Mouse (Mus musculus): ENCODE measurements around the gene Pde1c. TPM values are rescaled to one million over a fixed set of nuclear protein-coding genes. Genes with fewer than 3 reads are reported as not detected.
A peak's percentile ranks its signal among the peaks of the same experiment; 100 is the strongest.

Gene Pde1c
- polyA plus RNA-seq, 1 experiment from 2014 or later: 0.97 TPM

DNA sequence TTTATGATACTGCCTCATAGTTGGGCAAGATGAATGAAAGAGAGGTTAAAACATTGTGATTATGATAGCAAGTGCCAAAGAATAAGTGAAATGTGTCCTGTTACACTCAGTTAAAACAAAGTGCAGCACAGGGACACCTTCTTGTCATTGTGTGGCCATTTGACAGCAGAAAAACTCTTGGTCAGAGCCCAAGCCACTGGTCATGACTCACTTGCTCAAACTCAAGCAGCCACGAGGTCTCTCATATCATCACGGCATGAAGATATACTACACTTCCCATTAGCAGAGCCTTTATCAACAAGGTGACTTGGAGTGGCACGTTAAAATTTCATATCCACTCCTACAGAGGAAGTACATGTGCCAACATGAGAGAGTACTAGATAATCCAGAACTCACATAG is 209.8 kb downstream of the Pde1c start:
- no peak overlapping the region for H3K4me2 ChIP-seq (replicated peaks; ENCODE audit: low read depth, low read length)
- H3K27me3 ChIP-seq (ENCODE audit: insufficient read depth, low read length): peaks cover 6% of the 10 kb centered on the region; the same call in 1 of the 2 replicates
- H3K27ac ChIP-seq (ENCODE audit: low read length): no peak overlapping the region
- no peak overlapping the region for H3K4me3 ChIP-seq (ENCODE audit: low read length)
- 63% methylated on average over 3 of the region's 3 CpGs for WGBS
- no peak for ATAC-seq (ENCODE audit: low FRiP score, low TSS enrichment)
- no peak overlapping the region for H3K9ac ChIP-seq (replicated peaks; ENCODE audit: low read length)
- 0 out of 2 replicates have a peak, but pooled peaks cover 8% of the 10 kb centered on the region for H3K4me1 ChIP-seq (ENCODE audit: insufficient read depth, low read length)
- no peaks in the 10 kb centered on the region for H3K9me3 ChIP-seq (ENCODE audit: low read length)
- H3K36me3 ChIP-seq (ENCODE audit: insufficient read depth, low read length): no peaks in the 10 kb centered on the region

DNA sequence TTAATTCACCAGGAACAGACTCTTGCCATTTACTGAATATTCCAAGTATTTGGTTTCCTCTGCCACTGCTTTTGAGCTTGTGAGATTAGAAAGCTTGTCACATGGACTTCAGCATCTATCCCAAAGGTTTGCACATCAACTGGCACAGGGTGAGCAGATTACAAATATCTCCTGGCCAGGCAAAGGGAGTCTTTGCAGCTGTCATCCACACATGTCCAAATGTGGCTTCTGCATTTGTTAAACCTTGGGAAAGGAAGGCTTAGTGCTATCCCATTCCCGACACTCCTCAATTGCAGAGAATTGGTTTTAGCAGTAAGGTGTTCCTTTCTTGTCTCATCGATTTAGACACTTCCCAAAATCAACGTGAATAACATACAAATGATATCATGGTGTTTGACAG is 221.7 kb downstream of the Pde1c start:
- Histone ChIP-seq H3K27me3 (ENCODE audit: insufficient read depth, low read length) (no peaks in the 10 kb centered on the region), H3K27ac (ENCODE audit: low read length) (no peak overlapping the region), H3K4me3 (ENCODE audit: low read length) (no peak overlapping the region), H3K9ac (replicated peaks; ENCODE audit: low read length) (no peak overlapping the region), H3K9me3 (ENCODE audit: low read length) (no peaks in the 10 kb centered on the region), H3K36me3 (ENCODE audit: insufficient read depth, low read length) (no peaks in the 10 kb centered on the region), H3K4me1 (ENCODE audit: insufficient read depth, low read length) (no peaks in the 10 kb centered on the region), H3K4me2 (replicated peaks; ENCODE audit: low read depth, low read length) (no peak overlapping the region)
- no peak for ATAC-seq (ENCODE audit: low FRiP score, low TSS enrichment)
- 88% methylated on average over 3 of the region's 3 CpGs for WGBS

DNA sequence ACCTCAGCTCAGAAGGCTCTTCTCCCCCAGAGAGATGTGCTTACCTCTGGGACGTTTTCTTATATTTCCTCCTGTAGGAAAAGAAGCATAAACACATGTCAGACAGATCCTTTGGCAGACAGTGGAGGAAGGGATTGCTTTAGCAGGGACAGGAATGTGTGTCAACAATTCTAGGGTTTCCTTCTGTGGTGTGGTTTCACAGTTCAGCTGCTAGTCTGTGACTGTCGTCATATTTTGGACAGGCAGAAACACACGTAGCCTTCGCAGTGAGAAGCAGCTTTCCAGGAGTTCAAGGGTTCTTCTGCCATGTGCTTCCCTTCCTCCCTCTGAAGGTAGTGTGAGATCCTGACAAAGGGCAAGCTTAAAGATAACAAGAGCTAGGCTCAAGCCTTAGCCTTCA is 223.8 kb downstream of the Pde1c start:
- no peak for ATAC-seq (ENCODE audit: low FRiP score, low TSS enrichment)
- H3K27me3 ChIP-seq (ENCODE audit: insufficient read depth, low read length): no peaks in the 10 kb centered on the region
- H3K4me1 ChIP-seq (ENCODE audit: insufficient read depth, low read length): no peaks in the 10 kb centered on the region
- H3K27ac ChIP-seq (ENCODE audit: low read length): no peak overlapping the region
- H3K36me3 ChIP-seq (ENCODE audit: insufficient read depth, low read length): no peaks in the 10 kb centered on the region
- H3K9me3 ChIP-seq (ENCODE audit: low read length): no peaks in the 10 kb centered on the region
- WGBS: 30% methylated on average over 4 of the region's 4 CpGs
- no peak overlapping the region for H3K9ac ChIP-seq (replicated peaks; ENCODE audit: low read length)
- H3K4me3 ChIP-seq (ENCODE audit: low read length): no peak overlapping the region
- no peak overlapping the region for H3K4me2 ChIP-seq (replicated peaks; ENCODE audit: low read depth, low read length)

DNA sequence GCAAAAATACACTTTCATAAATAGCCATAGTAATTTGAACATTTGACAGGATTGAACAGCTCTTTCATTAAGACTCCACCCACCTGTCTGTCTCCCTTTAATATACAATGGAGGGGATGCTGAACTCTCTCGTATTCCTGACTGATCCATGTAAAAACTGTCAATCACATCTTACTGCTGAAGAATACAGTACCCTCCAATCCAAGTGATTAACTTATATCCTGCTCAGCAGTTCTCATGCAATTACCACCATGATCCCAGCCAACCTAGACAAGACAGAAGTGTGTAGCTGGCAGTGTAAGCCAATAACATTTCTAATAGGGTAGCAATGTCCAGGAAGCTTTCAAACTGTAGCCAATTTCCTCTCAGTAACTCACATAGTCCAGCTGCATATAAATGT is 226.9 kb downstream of the Pde1c start:
- Histone ChIP-seq H3K9me3 (ENCODE audit: low read length) (no peaks in the 10 kb centered on the region), H3K4me1 (ENCODE audit: insufficient read depth, low read length) (no peaks in the 10 kb centered on the region), H3K36me3 (ENCODE audit: insufficient read depth, low read length) (no peaks in the 10 kb centered on the region), H3K27me3 (ENCODE audit: insufficient read depth, low read length) (no peaks in the 10 kb centered on the region), H3K4me3 (ENCODE audit: low read length) (no peak overlapping the region), H3K27ac (ENCODE audit: low read length) (no peak overlapping the region), H3K4me2 (replicated peaks; ENCODE audit: low read depth, low read length) (no peak overlapping the region), H3K9ac (replicated peaks; ENCODE audit: low read length) (no peak overlapping the region)
- ATAC-seq (ENCODE audit: low FRiP score, low TSS enrichment): no peak
- 65% methylated on average over 1 of the region's 1 CpGs for WGBS

DNA sequence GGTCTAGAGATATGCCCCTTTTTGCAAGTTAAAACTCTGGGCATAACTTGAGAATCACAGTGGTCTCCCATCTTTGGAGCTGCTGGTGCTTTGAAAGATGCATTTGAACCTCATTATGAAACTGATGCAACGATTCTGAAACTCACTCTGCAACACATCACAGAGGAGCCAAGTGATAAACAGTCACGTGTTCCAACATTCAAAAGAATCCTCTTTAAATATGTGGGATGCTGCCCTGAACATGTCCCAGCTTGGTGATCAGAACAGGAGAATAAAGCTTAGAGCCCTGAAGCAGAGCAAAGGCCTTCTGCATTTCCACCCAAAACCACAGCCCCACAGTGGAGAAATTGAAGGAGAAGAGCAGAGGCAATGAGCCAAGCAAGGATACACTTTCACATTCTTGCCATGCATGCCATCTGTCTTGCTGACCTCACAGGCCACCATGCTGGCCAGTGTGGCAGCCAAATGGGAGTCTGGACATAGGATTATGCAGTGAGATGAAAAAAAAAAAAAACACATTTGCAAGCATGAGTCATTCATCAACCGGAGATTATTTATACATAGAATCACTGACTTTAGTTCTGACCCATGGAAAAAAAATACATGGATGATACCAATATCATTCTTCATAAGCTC is 233.0 kb downstream of the Pde1c start:
- ATAC-seq (ENCODE audit: low FRiP score, low TSS enrichment): no peak
- Histone ChIP-seq H3K36me3 (ENCODE audit: insufficient read depth, low read length) (no peaks in the 10 kb centered on the region), H3K9ac (replicated peaks; ENCODE audit: low read length) (no peak overlapping the region), H3K27me3 (ENCODE audit: insufficient read depth, low read length) (no peaks in the 10 kb centered on the region), H3K4me3 (ENCODE audit: low read length) (no peak overlapping the region), H3K4me2 (replicated peaks; ENCODE audit: low read depth, low read length) (no peak overlapping the region), H3K4me1 (ENCODE audit: insufficient read depth, low read length) (no peaks in the 10 kb centered on the region), H3K9me3 (ENCODE audit: low read length) (no peaks in the 10 kb centered on the region), H3K27ac (ENCODE audit: low read length) (no peak overlapping the region)
- 83% methylated on average over 3 of the region's 3 CpGs for WGBS

DNA sequence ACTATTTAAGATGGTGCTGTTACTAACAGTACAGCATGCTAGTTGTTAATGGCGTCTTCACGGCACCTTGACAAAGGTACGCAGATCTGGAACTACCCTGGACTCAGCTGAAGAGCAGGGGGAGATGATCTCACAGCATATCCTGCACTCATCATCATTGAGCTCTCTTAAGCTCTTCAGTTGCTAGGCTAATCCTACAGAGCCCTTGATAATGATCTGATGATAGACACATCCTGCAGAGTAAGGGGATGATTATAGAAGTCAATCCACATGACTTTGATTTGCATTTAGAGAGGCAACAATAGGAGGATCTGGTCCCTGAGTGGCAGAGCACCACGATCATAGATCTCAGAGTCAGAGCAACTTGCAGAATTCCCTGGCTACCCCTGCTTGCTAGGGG is 236.8 kb downstream of the Pde1c start:
- H3K4me3 ChIP-seq (ENCODE audit: low read length): no peak overlapping the region
- no peaks in the 10 kb centered on the region for H3K4me1 ChIP-seq (ENCODE audit: insufficient read depth, low read length)
- no peak overlapping the region for H3K4me2 ChIP-seq (replicated peaks; ENCODE audit: low read depth, low read length)
- H3K9me3 ChIP-seq (ENCODE audit: low read length): no peaks in the 10 kb centered on the region
- no peaks in the 10 kb centered on the region for H3K36me3 ChIP-seq (ENCODE audit: insufficient read depth, low read length)
- no peak for ATAC-seq (ENCODE audit: low FRiP score, low TSS enrichment)
- H3K27ac ChIP-seq (ENCODE audit: low read length): no peak overlapping the region
- H3K9ac ChIP-seq (replicated peaks; ENCODE audit: low read length): no peak overlapping the region
- no peaks in the 10 kb centered on the region for H3K27me3 ChIP-seq (ENCODE audit: insufficient read depth, low read length)
- 85% methylated on average over 4 of the region's 4 CpGs for WGBS

DNA sequence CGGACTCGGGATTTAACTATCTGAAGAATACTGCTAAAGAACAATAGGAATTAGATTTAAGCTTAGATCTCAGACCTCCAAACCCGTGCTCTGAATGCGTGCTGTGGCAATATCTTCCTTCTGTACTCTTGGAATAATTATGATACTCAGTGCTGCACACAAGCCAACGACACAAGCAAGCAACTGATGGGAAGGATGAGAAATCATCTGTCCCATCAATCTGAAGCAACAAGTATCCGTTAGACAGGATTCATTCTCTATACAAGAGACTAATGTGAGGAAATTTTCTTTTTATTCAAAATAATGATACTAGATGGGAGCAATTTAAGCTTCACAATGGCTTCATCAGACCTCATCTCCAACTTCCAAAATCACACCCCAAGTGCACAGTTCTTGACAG is 237.5 kb downstream of the Pde1c start:
- no peak overlapping the region for H3K4me2 ChIP-seq (replicated peaks; ENCODE audit: low read depth, low read length)
- no peaks in the 10 kb centered on the region for H3K36me3 ChIP-seq (ENCODE audit: insufficient read depth, low read length)
- no peak for ATAC-seq (ENCODE audit: low FRiP score, low TSS enrichment)
- H3K9ac ChIP-seq (replicated peaks; ENCODE audit: low read length): no peak overlapping the region
- no peaks in the 10 kb centered on the region for H3K4me1 ChIP-seq (ENCODE audit: insufficient read depth, low read length)
- H3K27me3 ChIP-seq (ENCODE audit: insufficient read depth, low read length): no peaks in the 10 kb centered on the region
- H3K4me3 ChIP-seq (ENCODE audit: low read length): no peak overlapping the region
- no peak overlapping the region for H3K27ac ChIP-seq (ENCODE audit: low read length)
- H3K9me3 ChIP-seq (ENCODE audit: low read length): no peaks in the 10 kb centered on the region
- WGBS: 91% methylated on average over 6 of the region's 6 CpGs

DNA sequence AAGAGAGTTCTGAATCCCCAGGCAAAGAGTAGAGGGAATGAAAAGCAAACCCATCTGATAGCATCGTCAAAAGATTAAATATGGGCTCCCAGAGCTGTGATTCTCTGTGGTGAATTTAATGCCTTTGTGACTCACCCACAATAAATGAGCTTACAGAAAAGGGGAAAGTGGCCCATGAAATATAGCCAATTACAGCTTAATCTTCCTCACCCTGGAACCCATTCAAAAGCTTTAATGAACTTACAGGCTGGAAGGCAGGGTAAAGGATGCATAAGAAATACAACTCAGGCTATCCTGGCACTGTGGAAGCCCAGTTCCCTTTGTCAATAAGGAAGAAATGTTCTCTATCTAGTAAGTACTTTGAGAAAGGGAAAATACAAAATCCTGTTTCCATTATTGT is 240.8 kb downstream of the Pde1c start:
- Histone ChIP-seq H3K9me3 (ENCODE audit: low read length) (no peaks in the 10 kb centered on the region), H3K36me3 (ENCODE audit: insufficient read depth, low read length) (no peaks in the 10 kb centered on the region), H3K9ac (replicated peaks; ENCODE audit: low read length) (no peak overlapping the region), H3K27me3 (ENCODE audit: insufficient read depth, low read length) (no peaks in the 10 kb centered on the region), H3K4me3 (ENCODE audit: low read length) (no peak overlapping the region), H3K27ac (ENCODE audit: low read length) (no peak overlapping the region), H3K4me1 (ENCODE audit: insufficient read depth, low read length) (no peaks in the 10 kb centered on the region), H3K4me2 (replicated peaks; ENCODE audit: low read depth, low read length) (no peak overlapping the region)
- ATAC-seq (ENCODE audit: low FRiP score, low TSS enrichment): no peak
- WGBS: 42% methylated on average over 1 of the region's 1 CpGs

GRCm38 (mm10) chr6:56322799-56323198 is 246.1 kb downstream of the Pde1c start:
- H3K9me3 ChIP-seq (ENCODE audit: low read length): no peaks in the 10 kb centered on the region
- no peaks in the 10 kb centered on the region for H3K36me3 ChIP-seq (ENCODE audit: insufficient read depth, low read length)
- WGBS: 5% methylated on average over 3 of the region's 3 CpGs
- H3K4me2 ChIP-seq (replicated peaks; ENCODE audit: low read depth, low read length): no peak overlapping the region
- H3K4me1 ChIP-seq (ENCODE audit: insufficient read depth, low read length): no peaks in the 10 kb centered on the region
- H3K27me3 ChIP-seq (ENCODE audit: insufficient read depth, low read length): no peaks in the 10 kb centered on the region
- ATAC-seq (ENCODE audit: low FRiP score, low TSS enrichment): peak; percentile 46; the same call in 1 of the 2 replicates
- H3K4me3 ChIP-seq (ENCODE audit: low read length): no peak overlapping the region
- H3K9ac ChIP-seq (replicated peaks; ENCODE audit: low read length): no peak overlapping the region
- no peak overlapping the region for H3K27ac ChIP-seq (ENCODE audit: low read length)

DNA sequence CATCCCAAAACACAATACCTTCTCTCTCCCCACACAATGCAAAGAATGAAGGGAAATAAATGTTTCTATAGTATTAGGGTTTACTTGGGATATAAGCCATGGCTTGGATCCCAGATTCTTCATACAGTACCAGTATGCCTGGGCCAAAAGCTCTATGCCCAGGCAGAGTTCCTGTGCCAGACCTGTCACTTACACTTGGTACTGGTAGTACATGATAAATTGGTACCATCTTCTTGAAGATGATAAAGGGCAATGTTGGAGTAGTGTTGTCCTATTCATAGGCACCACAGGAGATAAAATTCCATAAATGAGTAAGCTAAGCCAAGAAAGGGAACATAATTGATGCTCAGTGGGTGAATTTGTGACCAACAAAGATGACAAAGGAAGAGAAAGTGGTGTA is 258.6 kb downstream of the Pde1c start:
- no peaks in the 10 kb centered on the region for H3K4me1 ChIP-seq (ENCODE audit: insufficient read depth, low read length)
- H3K36me3 ChIP-seq (ENCODE audit: insufficient read depth, low read length): no peaks in the 10 kb centered on the region
- H3K9me3 ChIP-seq (ENCODE audit: low read length): no peaks in the 10 kb centered on the region
- no peak overlapping the region for H3K4me2 ChIP-seq (replicated peaks; ENCODE audit: low read depth, low read length)
- no peak overlapping the region for H3K4me3 ChIP-seq (ENCODE audit: low read length)
- H3K27ac ChIP-seq (ENCODE audit: low read length): no peak overlapping the region
- ATAC-seq (ENCODE audit: low FRiP score, low TSS enrichment): no peak
- no peaks in the 10 kb centered on the region for H3K27me3 ChIP-seq (ENCODE audit: insufficient read depth, low read length)
- no peak overlapping the region for H3K9ac ChIP-seq (replicated peaks; ENCODE audit: low read length)

Measured in kidney, embryonic 16.5 days (tissue).